Mouse (Mus musculus): ENCODE results near the gene Ism2.
"Not testable (repeated sequence)": the region's sequence is repeated elsewhere in the genome, so short reads cannot be mapped to it uniquely, and the experiment has no call there.

Ism2 gene

GRCm38 (mm10) chr12:87299657-87300440, at the start of gene Ism2:
Gene Ism2, minus strand, starts transcription at chr12:87299705.
- DNase-seq = no peak

GRCm38 (mm10) chr12:87348029-87348428, 48.5 kb upstream of the Ism2 start:
- no peak for DNase-seq

GRCm38 (mm10) chr12:87347511-87347910, 48.0 kb upstream of the Ism2 start:
- no peak for DNase-seq

- DNase-seq = no peak
Observed at GRCm38 (mm10) chr12:87343084-87343605, 43.6 kb upstream of the Ism2 start.

GRCm38 (mm10) chr12:87338082-87338481, 38.6 kb upstream of the Ism2 start:
- no peak for DNase-seq

- peak; percentile 8 for DNase-seq
Observed at GRCm38 (mm10) chr12:87334886-87335285, 35.4 kb upstream of the Ism2 start.

GRCm38 (mm10) chr12:87333794-87334193, 34.3 kb upstream of the Ism2 start:
- DNase-seq = no peak

- no peak for DNase-seq
Observed at GRCm38 (mm10) chr12:87332511-87332910, 33.0 kb upstream of the Ism2 start.

- DNase-seq = no peak
Observed at GRCm38 (mm10) chr12:87331908-87332307, 32.4 kb upstream of the Ism2 start.

GRCm38 (mm10) chr12:87331053-87331456, 31.6 kb upstream of the Ism2 start:
- DNase-seq = no peak

- no peak for DNase-seq
Observed at GRCm38 (mm10) chr12:87330213-87330612, 30.7 kb upstream of the Ism2 start.

- no peak for DNase-seq
Observed at GRCm38 (mm10) chr12:87328025-87328424, 28.5 kb upstream of the Ism2 start.

GRCm38 (mm10) chr12:87327610-87328009, 28.1 kb upstream of the Ism2 start:
- no peak for DNase-seq

- DNase-seq = no peak
Observed at GRCm38 (mm10) chr12:87325452-87325851, 25.9 kb upstream of the Ism2 start.

GRCm38 (mm10) chr12:87319229-87319628, 19.7 kb upstream of the Ism2 start:
- DNase-seq = no peak

- no peak for DNase-seq
Observed at GRCm38 (mm10) chr12:87317951-87318350, 18.4 kb upstream of the Ism2 start.

- DNase-seq = no peak
Observed at GRCm38 (mm10) chr12:87313098-87313497, 13.6 kb upstream of the Ism2 start.

GRCm38 (mm10) chr12:87306584-87306844, 7.0 kb upstream of the Ism2 start:
- not testable (repeated sequence) for DNase-seq

GRCm38 (mm10) chr12:87305767-87306583, 6.5 kb upstream of the Ism2 start:
- DNase-seq = peak; percentile 25

- DNase-seq = no peak
Observed at GRCm38 (mm10) chr12:87301189-87301588, 1.7 kb upstream of the Ism2 start.

- DNase-seq = no peak
Observed at GRCm38 (mm10) chr12:87300441-87300690, 861 bp upstream of the Ism2 start.

GRCm38 (mm10) chr12:87299037-87299656, 358 bp downstream of the Ism2 start:
- peak; percentile 32 for DNase-seq

- DNase-seq = no peak
Observed at GRCm38 (mm10) chr12:87293934-87294333, 5.6 kb downstream of the Ism2 start.

- DNase-seq = no peak
Observed at GRCm38 (mm10) chr12:87289100-87289499, 10.4 kb downstream of the Ism2 start.

Data from cerebellum, adult 8-10 months (tissue).